8 mouse cellular contexts compared by ENCODE assay signal in the genomic region with DNA sequence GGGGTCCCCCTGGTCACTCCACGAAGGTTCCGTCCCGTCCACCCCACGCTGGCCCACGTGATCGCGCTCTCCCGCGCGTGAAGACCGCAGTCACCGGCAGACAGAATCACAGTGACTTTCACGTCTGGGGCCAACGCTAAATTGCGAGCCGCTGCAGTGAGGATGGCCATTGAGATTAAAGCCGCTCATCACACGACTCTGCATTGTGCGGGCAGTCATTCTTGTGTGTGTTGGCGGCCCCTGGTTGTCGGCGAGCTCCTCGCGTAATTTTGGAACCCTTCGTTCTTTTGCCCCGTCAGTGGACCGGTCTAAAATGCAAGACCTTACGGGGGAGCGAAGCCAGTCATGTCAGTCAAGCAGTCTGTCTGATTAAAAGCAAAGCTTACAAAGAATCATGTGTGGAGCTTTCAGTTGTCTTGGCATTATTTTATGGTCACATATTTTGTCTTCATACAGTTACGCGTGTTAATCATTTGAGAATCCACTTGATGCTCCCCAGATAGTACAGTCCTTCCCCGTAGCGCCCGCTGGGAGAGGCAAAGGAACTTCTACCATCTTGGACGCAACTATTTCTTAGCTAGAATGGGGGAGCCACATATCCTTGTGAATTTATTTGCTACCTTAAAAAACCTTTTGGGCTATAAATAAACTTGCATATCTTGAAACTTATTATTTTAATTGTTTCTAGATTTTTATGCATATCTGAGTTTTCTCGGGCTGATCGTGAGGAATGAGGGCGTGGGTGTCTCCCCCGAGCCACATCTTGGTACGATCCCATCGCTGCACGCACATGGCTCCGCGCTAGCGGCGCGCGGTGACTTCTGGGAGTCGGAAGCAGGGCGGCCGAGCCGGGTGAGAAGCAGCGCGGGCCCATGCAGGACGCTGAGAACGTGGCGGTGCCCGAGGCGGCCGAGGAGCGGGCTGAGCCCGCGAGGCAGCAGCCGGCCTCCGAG. TPM values are rescaled to one million over a fixed set of nuclear protein-coding genes. Genes with fewer than 3 reads are reported as not detected.
DNase-seq lines count a peak whose midpoint lies in the region; ATAC-seq and TF ChIP-seq lines count a peak whose summit lies in the region.

A gene (plus strand): TSS at position 840 of the 953 bp plus-strand sequence.

- H3K4me2 ChIP-seq in forebrain, embryonic 15.5 days (replicated peaks), result peak within 1 kb of the TSS; percentile 90

- H3K9ac ChIP-seq in ES-E14 (ENCODE audit: insufficient read depth, low read depth, low read length, poor library complexity, severe bottlenecking), result peak within 1 kb of the TSS; percentile 100
- H3K9ac ChIP-seq in forebrain, embryonic 15.5 days (replicated peaks), result peak within 1 kb of the TSS; percentile 93

- TF ChIP-seq POLR2A in lung, adult 2 months (IDR thresholded peaks at IDR 0.05; ENCODE audit: borderline replicate concordance, extremely low read depth, low read depth, low read length), result peak; percentile 82

- peak within 1 kb of the TSS; percentile 96 for H3K27ac ChIP-seq in ES-E14 (ENCODE audit: insufficient read depth, low read depth, low read length, poor library complexity, severe bottlenecking)
- H3K27ac ChIP-seq in forebrain, embryonic 15.5 days (replicated peaks), result peak within 1 kb of the TSS; percentile 93

- no peak for TF ChIP-seq CTCF in lung, adult 2 months (IDR thresholded peaks at IDR 0.05; ENCODE audit: insufficient read depth, low read length)

- DNase-seq in ES-E14 (ENCODE audit: low read depth, low spot score), result peak; percentile 94
- peak; percentile 87 for DNase-seq in cerebellum, adult 11-12 months
- DNase-seq in heart, postnatal 25 days (ENCODE audit: low spot score), result peak; percentile 83
- peak; percentile 85 to 92 for DNase-seq in layer of hippocampus, adult 18-20 months (ENCODE audit: low spot score in 2 of 2)
- peak; percentile 90 for DNase-seq in lung, adult 2 months
- DNase-seq in thymus, adult 18-20 months, result peak; percentile 78 to 82

- intact Hi-C loops in heart, postnatal 25 days (cut with DNase I), result loop anchor here (5.0 kb wide), 1 partner anchor 119 kb away; no protein-coding TSS in a partner anchor

- WGBS in forebrain, embryonic 15.5 days, result under 1% methylated on average over 65 of the region's 65 CpGs
- under 1% methylated on average over 65 of the region's 65 CpGs for WGBS in lung, adult 2 months

- in situ Hi-C loops in ES-E14 (cut with MboI; ENCODE audit: low sequenced_read_pairs in 2 of 2, unreplicated experiment in 2 of 2), result loop anchor here (25.0 kb wide), 1 partner anchor 581 kb away; a partner anchor contains a TSS

- peak; percentile 95 for ATAC-seq in forebrain, embryonic 15.5 days (replicated peaks)
- ATAC-seq in neutrophil, adult 5-6 weeks (ENCODE audit: extremely low read depth, insufficient number of reproducible peaks, low FRiP score, poor library complexity, severe bottlenecking), result peak; percentile 89

- no peaks in the 10 kb centered on the region for H3K9me3 ChIP-seq in ES-E14 (ENCODE audit: control insufficient read depth, insufficient read depth, low read depth, low read length)
- H3K9me3 ChIP-seq in forebrain, embryonic 15.5 days, result no peaks in the 10 kb centered on the region

- no peaks in the 10 kb centered on the region for H3K27me3 ChIP-seq in forebrain, embryonic 15.5 days

- H3K36me3 ChIP-seq in ES-E14 (ENCODE audit: control insufficient read depth, insufficient read depth, low read length, poor library complexity, severe bottlenecking), result peaks cover 10% of the 10 kb centered on the region; the same call in 1 of the 2 replicates
- H3K36me3 ChIP-seq in forebrain, embryonic 15.5 days, result 0 out of 2 replicates have a peak, but pooled peaks cover 5% of the 10 kb centered on the region

- peak within 1 kb of the TSS; percentile 66 to 98 for H3K4me3 ChIP-seq in ES-E14 (ENCODE audit: insufficient read depth in 1 of 2, low read depth in 1 of 2, low read length in 2 of 2, poor library complexity in 1 of 2, severe bottlenecking in 1 of 2)
- H3K4me3 ChIP-seq in forebrain, embryonic 15.5 days, result peak within 1 kb of the TSS; percentile 98
- H3K4me3 ChIP-seq in lung, adult 2 months (replicated peaks; ENCODE audit: extremely low read depth, low read depth, low read length), result peak within 1 kb of the TSS; percentile 90

- H3K4me1 ChIP-seq in ES-E14 (ENCODE audit: control insufficient read depth in 2 of 2, insufficient read depth in 2 of 2, low read length in 2 of 2, poor library complexity in 1 of 2), result peaks cover 0 to 8% of the 10 kb centered on the region in 2 experiments; a peak in 1 of 4 replicates
- H3K4me1 ChIP-seq in forebrain, embryonic 15.5 days, result peaks cover 31% of the 10 kb centered on the region
- peaks cover 7% of the 10 kb centered on the region; the same call in 1 of the 2 replicates for H3K4me1 ChIP-seq in lung, adult 2 months (ENCODE audit: control insufficient read depth, insufficient read depth, low read length)

TF ChIP-seq in ES-E14, 5 proteins besides CTCF, POLR2A, EP300 and RAD21:
- TF ChIP-seq ZNF384 (IDR thresholded peaks at IDR 0.05; ENCODE audit: low read depth, low read length) (no peak), CHD2 (IDR thresholded peaks at IDR 0.05; ENCODE audit: low read depth, low read length) (0 out of 2 replicates have a peak, but pooled peaks have one; percentile 24)
TF ChIP-seq in ES-E14: peak in this region for 1.

RNA-seq across cellular contexts. Expression of the gene that starts here (rescaled TPM):
- 196 and 273 TPM in 2 replicates for total RNA-seq in ES-E14 (2012; rRNA removed)
- polyA plus RNA-seq in forebrain, embryonic 15.5 days (2015; fragmentation: Nextera tagmentation; extraction: Ambion mirVana), result 96.7 and 102 TPM in 2 replicates
- 10 to 100 TPM; 84.8 to 87.5 TPM for total RNA-seq in heart, postnatal 25 days (2021)
- total RNA-seq in layer of hippocampus, adult 18-20 months (2021), result 10 to 100 TPM; 90.4 to 96.3 TPM
- 83.0 and 86.2 TPM in 2 replicates for polyA plus RNA-seq in lung, adult 2 months (2012; rRNA removed)
- 46.4 and 67.3 TPM in 2 replicates for total RNA-seq in neutrophil, adult 5-6 weeks (2017)

Comparison
In these comparisons a context has a peak if more than half of its experiments do, and no peak if none do; other contexts are left out.
1. Peak in every context shown above with its lines: DNase-seq, ATAC-seq, H3K4me3 ChIP-seq and H3K27ac ChIP-seq.